Mouse (Mus musculus) erythroblast, embryonic 14.5 days (primary cell): ENCODE results near the gene Tada3.

Source experiments
- GATA1 ChIP-seq: IDR thresholded peaks from 2 replicates; pipeline ENCODE4 v1.6.1; 2012; ENCODE audit warnings: low read length, inconsistent platforms, mixed read lengths
- TAL1 ChIP-seq: IDR thresholded peaks from 3 replicates; pipeline ENCODE4 v1.6.1; 2012; ENCODE audit warnings: low read length, inconsistent platforms, mixed read lengths

DNA sequence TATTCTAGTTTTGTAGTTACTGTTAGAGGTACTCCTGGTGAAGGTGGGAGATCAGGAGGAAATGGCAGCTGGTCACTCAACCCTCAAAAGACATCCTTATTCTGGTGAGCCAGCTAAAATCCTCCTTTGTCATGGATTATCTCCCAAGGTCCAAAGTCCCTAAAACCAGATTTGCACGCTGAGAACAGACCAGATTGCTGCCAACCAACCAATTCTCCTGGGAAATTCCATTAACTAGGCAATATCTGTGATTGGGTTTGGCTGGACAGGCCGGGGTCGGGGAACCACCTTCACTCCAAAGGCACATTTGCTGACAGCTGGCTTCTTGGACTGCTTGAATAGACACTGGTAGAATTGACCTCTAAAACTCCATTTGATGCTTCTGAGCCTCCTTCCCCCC, 13.0 kb upstream of the Tada3 start:
- TF ChIP-seq GATA1, result no peak
- TF ChIP-seq TAL1, result no peak
